Mouse (Mus musculus): ENCODE measurements around the gene Kdm1a. TPM values are rescaled to one million over a fixed set of nuclear protein-coding genes. Genes with fewer than 3 reads are reported as not detected.

Gene Kdm1a
- polyA plus RNA-seq, 1 experiment from 2014 or later, result 50.1 TPM

GRCm38 (mm10) chr4:136598268-136598876 lies 4.2 kb downstream of the Kdm1a start:
- Histone ChIP-seq H3K4me1 (peaks cover 23% of the 10 kb centered on the region), H3K27me3 (ENCODE audit: insufficient read depth, poor library complexity, severe bottlenecking) (no peaks in the 10 kb centered on the region), H3K27ac (no peak overlapping the region), H3K4me3 (no peak overlapping the region), H3K9me3 (no peaks in the 10 kb centered on the region), H3K36me3 (peaks cover 4% of the 10 kb centered on the region; the same call in 1 of the 2 replicates)
- 86% methylated on average over 7 of the region's 7 CpGs for WGBS
- DNase-seq (ENCODE audit: low spot score), result no peak

- Histone ChIP-seq H3K27me3 (ENCODE audit: insufficient read depth, poor library complexity, severe bottlenecking) (no peaks in the 10 kb centered on the region), H3K9me3 (no peaks in the 10 kb centered on the region), H3K4me1 (peaks cover 15% of the 10 kb centered on the region), H3K4me3 (no peak overlapping the region), H3K36me3 (peaks cover 17% of the 10 kb centered on the region), H3K27ac (no peak overlapping the region)
- 85% methylated on average over 6 of the region's 6 CpGs for WGBS
- no peak for DNase-seq (ENCODE audit: low spot score)
These were observed 7.3 kb downstream of the Kdm1a start for GRCm38 (mm10) chr4:136595221-136595620.

- no peak for DNase-seq (ENCODE audit: low spot score)
- Histone ChIP-seq H3K27me3 (ENCODE audit: insufficient read depth, poor library complexity, severe bottlenecking) (no peaks in the 10 kb centered on the region), H3K27ac (no peak overlapping the region), H3K9me3 (no peaks in the 10 kb centered on the region), H3K4me3 (no peak overlapping the region), H3K36me3 (peaks cover 23% of the 10 kb centered on the region), H3K4me1 (peaks cover 15% of the 10 kb centered on the region)
- WGBS, result 86% methylated on average over 2 of the region's 2 CpGs
These were observed 8.5 kb downstream of the Kdm1a start for GRCm38 (mm10) chr4:136594006-136594405.

GRCm38 (mm10) chr4:136592111-136592510 lies 10.4 kb downstream of the Kdm1a start:
- H3K4me1 ChIP-seq, result peaks cover 21% of the 10 kb centered on the region
- H3K9me3 ChIP-seq, result no peaks in the 10 kb centered on the region
- 65% methylated on average over 4 of the region's 4 CpGs for WGBS
- peaks cover 26% of the 10 kb centered on the region for H3K36me3 ChIP-seq
- no peak overlapping the region for H3K4me3 ChIP-seq
- no peaks in the 10 kb centered on the region for H3K27me3 ChIP-seq (ENCODE audit: insufficient read depth, poor library complexity, severe bottlenecking)
- no peak for DNase-seq (ENCODE audit: low spot score)
- H3K27ac ChIP-seq, result no peak overlapping the region

- H3K36me3 ChIP-seq, result peaks cover 34% of the 10 kb centered on the region
- H3K27ac ChIP-seq, result no peak overlapping the region
- WGBS, result 56% methylated on average over 4 of the region's 4 CpGs
These were observed 14.5 kb downstream of the Kdm1a start for GRCm38 (mm10) chr4:136588003-136588402.

GRCm38 (mm10) chr4:136587221-136587827 lies 15.2 kb downstream of the Kdm1a start:
- Histone ChIP-seq H3K4me3 (no peak overlapping the region), H3K27ac (peak overlapping the region; percentile 44; the same call in 1 of the 2 replicates), H3K9me3 (no peaks in the 10 kb centered on the region), H3K4me1 (peaks cover 17% of the 10 kb centered on the region), H3K36me3 (peaks cover 30% of the 10 kb centered on the region), H3K27me3 (ENCODE audit: insufficient read depth, poor library complexity, severe bottlenecking) (no peaks in the 10 kb centered on the region)
- no peak for DNase-seq (ENCODE audit: low spot score)
- WGBS, result 87% methylated on average over 4 of the region's 4 CpGs

More at GRCm38 (mm10) chr4:136588003-136588402, 14.5 kb downstream of the Kdm1a start:
- DNase-seq (ENCODE audit: low spot score), result no peak
- Histone ChIP-seq H3K9me3 (no peaks in the 10 kb centered on the region), H3K4me1 (peaks cover 17% of the 10 kb centered on the region), H3K4me3 (no peak overlapping the region), H3K27me3 (ENCODE audit: insufficient read depth, poor library complexity, severe bottlenecking) (no peaks in the 10 kb centered on the region)

GRCm38 (mm10) chr4:136581885-136582284 lies 20.6 kb downstream of the Kdm1a start:
- Histone ChIP-seq H3K9me3 (no peaks in the 10 kb centered on the region), H3K27me3 (ENCODE audit: insufficient read depth, poor library complexity, severe bottlenecking) (no peaks in the 10 kb centered on the region), H3K36me3 (0 out of 2 replicates have a peak, but pooled peaks cover 8% of the 10 kb centered on the region), H3K27ac (no peak overlapping the region), H3K4me3 (no peak overlapping the region), H3K4me1 (peaks cover 7% of the 10 kb centered on the region)
- DNase-seq (ENCODE audit: low spot score), result no peak
- 80% methylated on average over 3 of the region's 3 CpGs for WGBS

GRCm38 (mm10) chr4:136569998-136570397 lies 32.5 kb downstream of the Kdm1a start:
- Histone ChIP-seq H3K27me3 (ENCODE audit: insufficient read depth, poor library complexity, severe bottlenecking) (no peaks in the 10 kb centered on the region), H3K27ac (no peak overlapping the region), H3K36me3 (peaks cover 77% of the 10 kb centered on the region), H3K9me3 (no peaks in the 10 kb centered on the region), H3K4me3 (no peak overlapping the region), H3K4me1 (peaks cover 6% of the 10 kb centered on the region; the same call in 1 of the 2 replicates)
- DNase-seq (ENCODE audit: low spot score), result no peak

- 84% methylated on average over 3 of the region's 3 CpGs for WGBS
- H3K36me3 ChIP-seq, result peaks cover 84% of the 10 kb centered on the region
These were observed 33.9 kb downstream of the Kdm1a start for GRCm38 (mm10) chr4:136568629-136569028.

GRCm38 (mm10) chr4:136562755-136563154 lies 39.8 kb downstream of the Kdm1a start:
- H3K4me3 ChIP-seq, result no peak overlapping the region
- no peak for DNase-seq (ENCODE audit: low spot score)
- no peaks in the 10 kb centered on the region for H3K9me3 ChIP-seq
- no peaks in the 10 kb centered on the region for H3K27me3 ChIP-seq (ENCODE audit: insufficient read depth, poor library complexity, severe bottlenecking)
- H3K4me1 ChIP-seq, result peaks cover 6% of the 10 kb centered on the region; the same call in 1 of the 2 replicates
- WGBS, result 90% methylated on average over 6 of the region's 6 CpGs
- peaks cover 96% of the 10 kb centered on the region for H3K36me3 ChIP-seq
- no peak overlapping the region for H3K27ac ChIP-seq

More at GRCm38 (mm10) chr4:136568629-136569028, 33.9 kb downstream of the Kdm1a start:
- Histone ChIP-seq H3K27me3 (ENCODE audit: insufficient read depth, poor library complexity, severe bottlenecking) (no peaks in the 10 kb centered on the region), H3K4me1 (peaks cover 6% of the 10 kb centered on the region; the same call in 1 of the 2 replicates), H3K4me3 (no peak overlapping the region), H3K9me3 (no peaks in the 10 kb centered on the region), H3K27ac (no peak overlapping the region)
- no peak for DNase-seq (ENCODE audit: low spot score)

GRCm38 (mm10) chr4:136560270-136560991 lies 42.1 kb downstream of the Kdm1a start:
- peaks cover 94% of the 10 kb centered on the region for H3K36me3 ChIP-seq

GRCm38 (mm10) chr4:136559690-136560089 lies 42.8 kb downstream of the Kdm1a start:
- no peaks in the 10 kb centered on the region for H3K27me3 ChIP-seq (ENCODE audit: insufficient read depth, poor library complexity, severe bottlenecking)
- H3K4me1 ChIP-seq, result no peaks in the 10 kb centered on the region
- DNase-seq (ENCODE audit: low spot score), result no peak
- H3K36me3 ChIP-seq, result peaks cover 95% of the 10 kb centered on the region
- H3K9me3 ChIP-seq, result no peaks in the 10 kb centered on the region
- no peak overlapping the region for H3K27ac ChIP-seq
- no peak overlapping the region for H3K4me3 ChIP-seq
- 95% methylated on average over 2 of the region's 2 CpGs for WGBS

More at GRCm38 (mm10) chr4:136560270-136560991, 42.1 kb downstream of the Kdm1a start:
- H3K27ac ChIP-seq, result no peak overlapping the region
- no peaks in the 10 kb centered on the region for H3K27me3 ChIP-seq (ENCODE audit: insufficient read depth, poor library complexity, severe bottlenecking)
- no peaks in the 10 kb centered on the region for H3K4me1 ChIP-seq
- no peak for DNase-seq (ENCODE audit: low spot score)
- WGBS, result 92% methylated on average over 8 of the region's 8 CpGs
- no peaks in the 10 kb centered on the region for H3K9me3 ChIP-seq
- no peak overlapping the region for H3K4me3 ChIP-seq

- Histone ChIP-seq H3K36me3 (peaks cover 95% of the 10 kb centered on the region), H3K4me3 (no peak overlapping the region), H3K4me1 (no peaks in the 10 kb centered on the region), H3K27ac (no peak overlapping the region), H3K9me3 (no peaks in the 10 kb centered on the region), H3K27me3 (ENCODE audit: insufficient read depth, poor library complexity, severe bottlenecking) (no peaks in the 10 kb centered on the region)
- WGBS, result 92% methylated on average over 2 of the region's 2 CpGs
- no peak for DNase-seq (ENCODE audit: low spot score)
These were observed 44.9 kb downstream of the Kdm1a start for GRCm38 (mm10) chr4:136557638-136558037.

All from heart, embryonic 10.5 days (tissue).